Mouse (Mus musculus): ENCODE measurements around the gene Map3k7cl. TPM values are rescaled to one million over a fixed set of nuclear protein-coding genes. Genes with fewer than 3 reads are reported as not detected.

Gene Map3k7cl
- polyA plus RNA-seq, 1 experiment from 2014 or later, result not detected

DNA sequence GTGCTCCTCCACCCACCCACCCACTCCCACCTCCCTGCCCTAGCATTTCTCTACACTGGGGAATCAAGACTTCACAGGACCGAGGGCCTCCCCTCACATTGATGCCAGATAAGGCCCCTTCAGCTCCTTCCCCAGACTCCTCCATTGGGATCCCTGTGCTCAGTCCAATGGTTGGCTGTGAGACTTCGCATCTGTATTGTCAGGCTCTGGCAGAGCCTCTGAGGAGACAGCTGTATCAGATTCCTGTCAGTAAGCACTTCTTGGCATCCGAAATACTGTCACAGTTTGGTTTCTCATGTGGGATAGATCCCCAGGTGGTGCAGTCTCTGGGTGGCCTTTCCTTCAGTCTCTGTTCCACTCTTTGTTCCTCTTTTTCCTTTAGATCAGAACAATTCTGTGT lies 68.1 kb downstream of the Map3k7cl start:
- Histone ChIP-seq H3K27ac (replicated peaks) (no peak overlapping the region), H3K4me1 (no peaks in the 10 kb centered on the region), H3K4me2 (replicated peaks) (no peak overlapping the region), H3K27me3 (no peaks in the 10 kb centered on the region), H3K9me3 (no peaks in the 10 kb centered on the region), H3K9ac (replicated peaks) (no peak overlapping the region), H3K36me3 (no peaks in the 10 kb centered on the region), H3K4me3 (no peak overlapping the region)
- 92% methylated on average over 3 of the region's 3 CpGs for WGBS
- no peak for ATAC-seq (replicated peaks)

GRCm38 (mm10) chr16:87623881-87624280 lies 70.8 kb downstream of the Map3k7cl start:
- Histone ChIP-seq H3K4me1 (no peaks in the 10 kb centered on the region), H3K9me3 (no peaks in the 10 kb centered on the region), H3K36me3 (no peaks in the 10 kb centered on the region), H3K4me2 (replicated peaks) (no peak overlapping the region), H3K27me3 (no peaks in the 10 kb centered on the region), H3K4me3 (no peak overlapping the region), H3K27ac (replicated peaks) (no peak overlapping the region), H3K9ac (replicated peaks) (no peak overlapping the region)
- 92% methylated on average over 5 of the region's 5 CpGs for WGBS
- ATAC-seq (replicated peaks), result no peak

GRCm38 (mm10) chr16:87624937-87625336 lies 71.8 kb downstream of the Map3k7cl start:
- no peak overlapping the region for H3K4me2 ChIP-seq (replicated peaks)
- WGBS, result 92% methylated on average over 2 of the region's 2 CpGs
- ATAC-seq (replicated peaks), result no peak

DNA sequence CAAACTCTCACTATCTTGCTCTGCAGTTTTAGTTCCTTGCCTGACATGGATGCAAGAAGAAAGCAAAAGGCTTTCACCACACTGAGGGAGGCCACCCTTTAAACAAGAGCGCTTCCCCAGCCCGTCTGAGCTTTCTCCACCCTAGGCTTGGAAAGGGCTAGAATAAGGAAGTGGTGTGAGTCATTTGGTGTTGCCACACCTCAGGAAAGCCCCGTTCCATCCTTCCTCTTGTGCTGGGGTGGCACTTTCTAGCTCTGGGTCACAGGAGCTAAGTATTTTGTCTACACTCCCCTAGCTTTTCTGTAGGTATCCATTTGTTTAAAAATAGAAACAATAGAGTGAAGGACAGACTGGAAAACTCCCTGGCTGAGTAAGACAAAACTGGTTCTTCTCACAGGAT lies 72.2 kb downstream of the Map3k7cl start:
- no peaks in the 10 kb centered on the region for H3K36me3 ChIP-seq
- H3K4me1 ChIP-seq, result no peaks in the 10 kb centered on the region
- H3K27me3 ChIP-seq, result no peaks in the 10 kb centered on the region
- ATAC-seq (replicated peaks), result no peak
- WGBS, result 92% methylated on average over 3 of the region's 3 CpGs
- H3K27ac ChIP-seq (replicated peaks), result no peak overlapping the region
- H3K4me3 ChIP-seq, result no peak overlapping the region
- no peaks in the 10 kb centered on the region for H3K9me3 ChIP-seq
- H3K9ac ChIP-seq (replicated peaks), result no peak overlapping the region
- H3K4me2 ChIP-seq (replicated peaks), result no peak overlapping the region

More at GRCm38 (mm10) chr16:87624937-87625336, 71.8 kb downstream of the Map3k7cl start:
- Histone ChIP-seq H3K36me3 (no peaks in the 10 kb centered on the region), H3K27ac (replicated peaks) (no peak overlapping the region), H3K27me3 (no peaks in the 10 kb centered on the region), H3K4me3 (no peak overlapping the region), H3K4me1 (no peaks in the 10 kb centered on the region), H3K9me3 (no peaks in the 10 kb centered on the region), H3K9ac (replicated peaks) (no peak overlapping the region)

DNA sequence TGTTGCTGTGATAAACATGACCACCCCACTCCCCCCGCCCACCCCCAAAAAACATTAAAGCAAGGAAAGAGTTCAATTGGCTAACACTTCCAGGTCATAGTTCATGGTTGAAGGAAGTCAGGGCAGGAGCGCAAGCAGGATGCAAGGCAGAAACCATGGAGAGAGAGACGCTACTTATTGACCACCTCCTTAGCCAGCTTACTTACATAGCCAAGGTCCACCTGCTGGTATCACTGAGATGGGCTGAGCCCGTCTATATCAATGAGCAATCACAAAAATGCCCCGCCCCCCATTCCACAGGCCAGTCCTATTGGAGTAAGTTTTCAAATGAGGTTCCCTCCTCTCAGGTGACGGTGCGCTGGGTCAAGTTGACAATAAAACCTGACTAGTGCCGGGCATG lies 72.7 kb downstream of the Map3k7cl start:
- WGBS, result 93% methylated on average over 8 of the region's 8 CpGs
- H3K9ac ChIP-seq (replicated peaks), result no peak overlapping the region
- H3K4me3 ChIP-seq, result no peak overlapping the region
- H3K27me3 ChIP-seq, result no peaks in the 10 kb centered on the region
- no peak overlapping the region for H3K27ac ChIP-seq (replicated peaks)
- H3K4me1 ChIP-seq, result no peaks in the 10 kb centered on the region
- H3K4me2 ChIP-seq (replicated peaks), result no peak overlapping the region
- H3K36me3 ChIP-seq, result no peaks in the 10 kb centered on the region
- no peaks in the 10 kb centered on the region for H3K9me3 ChIP-seq
- no peak for ATAC-seq (replicated peaks)

DNA sequence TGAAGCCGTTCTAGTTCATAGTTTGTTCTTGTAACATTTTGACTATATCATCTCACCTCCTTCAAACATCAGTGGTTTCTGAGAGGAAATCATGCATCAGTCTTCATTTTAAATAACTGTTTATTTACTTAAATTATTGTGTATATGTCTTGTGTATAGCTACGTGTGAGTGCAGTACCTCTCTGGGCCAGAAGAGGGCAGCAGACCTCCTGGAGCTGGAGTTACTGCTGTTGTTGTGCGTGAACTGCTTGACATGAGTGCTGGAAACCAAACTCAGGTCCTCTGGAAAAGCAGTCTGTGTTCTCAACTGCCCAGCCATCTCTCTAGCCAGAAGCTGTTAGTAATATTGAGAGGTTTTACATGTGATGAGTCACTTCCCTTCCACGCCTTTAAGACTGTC lies 73.6 kb downstream of the Map3k7cl start:
- no peak overlapping the region for H3K4me2 ChIP-seq (replicated peaks)
- H3K4me3 ChIP-seq, result no peak overlapping the region
- no peaks in the 10 kb centered on the region for H3K4me1 ChIP-seq
- ATAC-seq (replicated peaks), result no peak
- H3K36me3 ChIP-seq, result no peaks in the 10 kb centered on the region
- no peaks in the 10 kb centered on the region for H3K9me3 ChIP-seq
- H3K27me3 ChIP-seq, result no peaks in the 10 kb centered on the region
- 93% methylated on average over 4 of the region's 4 CpGs for WGBS
- no peak overlapping the region for H3K9ac ChIP-seq (replicated peaks)
- H3K27ac ChIP-seq (replicated peaks), result no peak overlapping the region

GRCm38 (mm10) chr16:87634709-87635108 lies 81.6 kb downstream of the Map3k7cl start:
- no peak for ATAC-seq (replicated peaks)
- H3K4me1 ChIP-seq, result no peaks in the 10 kb centered on the region

DNA sequence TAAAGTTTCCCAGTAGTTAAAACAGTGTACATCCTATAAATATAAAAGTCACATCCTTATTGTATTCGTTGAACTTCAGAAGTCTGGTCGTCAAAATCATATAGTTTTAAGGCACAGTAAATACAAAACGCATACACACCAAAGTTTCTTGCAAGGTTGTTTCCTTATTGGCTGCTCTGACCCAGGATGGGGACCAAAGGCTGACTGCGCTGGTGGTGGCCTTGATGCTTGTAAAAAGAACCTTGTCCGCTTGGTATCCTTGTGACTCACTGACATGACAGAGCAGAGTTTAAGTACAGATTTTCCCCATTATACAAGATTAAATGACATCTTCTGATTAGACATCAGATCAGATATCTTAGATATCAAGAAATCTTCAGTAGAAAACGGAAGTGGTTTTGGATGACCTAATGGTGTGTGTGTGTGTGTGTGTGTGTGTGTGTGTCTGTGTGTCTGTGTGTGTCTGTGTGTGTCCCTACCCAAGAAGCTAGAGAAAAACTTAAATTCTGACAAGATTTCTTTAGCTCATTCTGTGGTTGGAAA lies 82.2 kb downstream of the Map3k7cl start:
- ATAC-seq (replicated peaks), result no peak
- WGBS, result 93% methylated on average over 6 of the region's 6 CpGs
- Histone ChIP-seq H3K9me3 (no peaks in the 10 kb centered on the region), H3K4me3 (no peak overlapping the region), H3K36me3 (no peaks in the 10 kb centered on the region), H3K27me3 (no peaks in the 10 kb centered on the region), H3K4me2 (replicated peaks) (no peak overlapping the region), H3K4me1 (no peaks in the 10 kb centered on the region), H3K9ac (replicated peaks) (no peak overlapping the region), H3K27ac (replicated peaks) (no peak overlapping the region)

More at GRCm38 (mm10) chr16:87634709-87635108, 81.6 kb downstream of the Map3k7cl start:
- no peak overlapping the region for H3K27ac ChIP-seq (replicated peaks)
- no peak overlapping the region for H3K4me2 ChIP-seq (replicated peaks)
- H3K9me3 ChIP-seq, result no peaks in the 10 kb centered on the region
- no peak overlapping the region for H3K4me3 ChIP-seq
- H3K36me3 ChIP-seq, result no peaks in the 10 kb centered on the region
- no peak overlapping the region for H3K9ac ChIP-seq (replicated peaks)
- no peaks in the 10 kb centered on the region for H3K27me3 ChIP-seq

GRCm38 (mm10) chr16:87635841-87636240 lies 82.7 kb downstream of the Map3k7cl start:
- Histone ChIP-seq H3K27me3 (no peaks in the 10 kb centered on the region), H3K36me3 (no peaks in the 10 kb centered on the region), H3K9me3 (no peaks in the 10 kb centered on the region), H3K4me2 (replicated peaks) (no peak overlapping the region), H3K27ac (replicated peaks) (no peak overlapping the region), H3K4me3 (no peak overlapping the region), H3K9ac (replicated peaks) (no peak overlapping the region), H3K4me1 (no peaks in the 10 kb centered on the region)
- no peak for ATAC-seq (replicated peaks)
- 77% methylated on average over 4 of the region's 4 CpGs for WGBS

DNA sequence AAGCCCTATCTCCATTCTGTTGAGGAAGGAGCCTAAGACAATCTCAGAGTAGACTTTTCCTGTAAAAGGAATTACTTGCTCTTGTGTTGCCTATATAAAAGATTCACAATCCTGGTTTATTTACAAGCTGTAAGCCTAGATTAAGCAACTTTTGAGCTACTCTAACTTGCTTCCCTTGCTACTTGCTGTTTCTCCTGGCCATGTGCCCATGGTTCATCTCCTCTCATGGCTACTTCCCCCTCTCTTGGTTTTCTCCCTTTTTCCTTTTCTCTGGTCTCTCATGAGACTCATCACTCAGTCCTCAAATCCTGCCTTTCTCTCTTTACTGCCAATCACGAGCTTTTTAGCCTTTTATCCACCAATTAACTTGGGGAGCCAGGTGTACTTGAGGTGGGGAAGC lies 85.0 kb downstream of the Map3k7cl start:
- H3K9me3 ChIP-seq, result no peaks in the 10 kb centered on the region
- H3K4me1 ChIP-seq, result no peaks in the 10 kb centered on the region
- no peak for ATAC-seq (replicated peaks)
- no peaks in the 10 kb centered on the region for H3K27me3 ChIP-seq
- H3K27ac ChIP-seq (replicated peaks), result no peak overlapping the region
- no peak overlapping the region for H3K4me2 ChIP-seq (replicated peaks)
- no peak overlapping the region for H3K4me3 ChIP-seq
- no peak overlapping the region for H3K9ac ChIP-seq (replicated peaks)
- WGBS, result 45% methylated on average over 1 of the region's 1 CpGs
- no peaks in the 10 kb centered on the region for H3K36me3 ChIP-seq

- H3K36me3 ChIP-seq, result no peaks in the 10 kb centered on the region
- no peak overlapping the region for H3K27ac ChIP-seq (replicated peaks)
- no peak overlapping the region for H3K4me3 ChIP-seq
- no peak for ATAC-seq (replicated peaks)
- H3K27me3 ChIP-seq, result no peaks in the 10 kb centered on the region
- WGBS, result 96% methylated on average over 7 of the region's 7 CpGs
- H3K9ac ChIP-seq (replicated peaks), result no peak overlapping the region
- no peak overlapping the region for H3K4me2 ChIP-seq (replicated peaks)
- H3K4me1 ChIP-seq, result peaks cover 18% of the 10 kb centered on the region
- H3K9me3 ChIP-seq, result no peaks in the 10 kb centered on the region
Observed at GRCm38 (mm10) chr16:87642234-87642633, 89.1 kb downstream of the Map3k7cl start.

GRCm38 (mm10) chr16:87644111-87644770 lies 91.1 kb downstream of the Map3k7cl start:
- H3K4me3 ChIP-seq, result no peak overlapping the region
- no peak overlapping the region for H3K27ac ChIP-seq (replicated peaks)
- 69% methylated on average over 14 of the region's 14 CpGs for WGBS
- peaks cover 18% of the 10 kb centered on the region for H3K4me1 ChIP-seq
- H3K36me3 ChIP-seq, result no peaks in the 10 kb centered on the region
- no peak overlapping the region for H3K4me2 ChIP-seq (replicated peaks)
- H3K27me3 ChIP-seq, result no peaks in the 10 kb centered on the region
- no peaks in the 10 kb centered on the region for H3K9me3 ChIP-seq
- no peak for ATAC-seq (replicated peaks)
- no peak overlapping the region for H3K9ac ChIP-seq (replicated peaks)
